In genomic region chr8:54331883-54332282, GRCm38 (mm10) we compare ENCODE assay signal across 19 mouse cellular contexts.
A peak's percentile ranks its signal among the peaks of the same experiment; 100 is the strongest.
DNase-seq lines count a peak whose midpoint lies in the region; TF ChIP-seq lines count a peak whose summit lies in the region.
"Had no signal": no experiment of that assay in that cellular context is flagged by ENCODE, and none has a peak within 500 bp of the region (broad histone marks: within the 10 kb centered on the region; RNA-seq: fewer than 3 reads in every experiment).

No protein-coding gene starts in this region.

- no peak overlapping the region for H3K9ac ChIP-seq in heart, adult 2 months (ENCODE audit: low read depth, low read length)
- H3K9ac ChIP-seq: embryonic facial prominence, embryonic 15.5 days; heart, embryonic 13.5 days; hindbrain, embryonic 12.5 days had no signal

- no peaks in the 10 kb centered on the region for H3K27me3 ChIP-seq in heart, adult 2 months (ENCODE audit: control insufficient read depth, insufficient read depth, low read length)
- H3K27me3 ChIP-seq: embryonic facial prominence, embryonic 15.5 days; heart, embryonic 13.5 days; hindbrain, embryonic 12.5 days had no signal

- H3K36me3 ChIP-seq in heart, adult 2 months (ENCODE audit: control insufficient read depth, insufficient read depth, low read length), result no peaks in the 10 kb centered on the region
- H3K36me3 ChIP-seq: embryonic facial prominence, embryonic 15.5 days; G1E; heart, embryonic 13.5 days; hindbrain, embryonic 12.5 days had no signal

- 36% methylated on average over 1 of the region's 1 CpGs for WGBS in heart, adult 2 months

- no peak for DNase-seq in heart, adult 2 months
- no peak for DNase-seq in heart, postnatal 4 days
- no peak for DNase-seq in layer of hippocampus, adult 2 months (ENCODE audit: low spot score in 2 of 2)
- no peak for DNase-seq in layer of hippocampus, postnatal 25 days (ENCODE audit: extremely low spot score in 1 of 2, low spot score in 1 of 2)
- peak; percentile 45 for DNase-seq in 3T3-L1 (ENCODE audit: low read depth, low spot score)
- peak; percentile 11 for DNase-seq in brain, adult 2 months (ENCODE audit: low read depth, low spot score)
- no peak for DNase-seq in thymus, postnatal 25 days
- DNase-seq: adrenal gland, postnatal 10 days; B cell, adult 2 months; cerebellum, adult 11-12 months; cerebellum, adult 9-11 months; cerebellum, postnatal 36 days; gastrocnemius, postnatal 25 days; heart, postnatal 36 days had no signal

- H3K4me3 ChIP-seq in heart, adult 2 months, result no peak overlapping the region
- H3K4me3 ChIP-seq in layer of hippocampus, adult 2 months, result no peak overlapping the region
- H3K4me3 ChIP-seq: embryonic facial prominence, embryonic 15.5 days; erythroblast, embryonic 14.5 days; heart, embryonic 13.5 days; hindbrain, embryonic 12.5 days had no signal

- no peaks in the 10 kb centered on the region for H3K4me1 ChIP-seq in heart, adult 2 months (ENCODE audit: control insufficient read depth, insufficient read depth, low read length)
- H3K4me1 ChIP-seq: embryonic facial prominence, embryonic 15.5 days; heart, embryonic 13.5 days; hindbrain, embryonic 12.5 days had no signal

- H3K79me2 ChIP-seq in heart, adult 2 months (replicated peaks; ENCODE audit: control insufficient read depth, insufficient read depth, low read length), result no peaks in the 10 kb centered on the region

- no peak overlapping the region for H3K27ac ChIP-seq in heart, adult 2 months
- no peak overlapping the region for H3K27ac ChIP-seq in layer of hippocampus, adult 2 months
- H3K27ac ChIP-seq: embryonic facial prominence, embryonic 15.5 days; heart, embryonic 13.5 days; hindbrain, embryonic 12.5 days had no signal

- intact Hi-C loops in heart, adult 2 months (cut with DNase I), result no loop called here

- no peak for TF ChIP-seq POLR2A in heart, adult 2 months (IDR thresholded peaks at IDR 0.05; ENCODE audit: insufficient read depth, low read depth, low read length)

- no peak for TF ChIP-seq EP300 in heart, adult 2 months (IDR thresholded peaks at IDR 0.05; ENCODE audit: insufficient read depth, low read depth, low read length)

- peak; percentile 37; the same call in 1 of the 2 replicates for TF ChIP-seq CTCF in heart, adult 2 months (IDR thresholded peaks at IDR 0.05)
- peak; percentile 59 for TF ChIP-seq CTCF in layer of hippocampus, adult 2 months (conservative IDR thresholded peaks at IDR 0.05)

Comparison
In these comparisons a context has a peak if more than half of its experiments do, and no peak if none do; other contexts are left out.
1. DNase-seq: peak in 3T3-L1 (single experiment) and brain, adult 2 months (single experiment); none in heart, adult 2 months (0 of 2), heart, postnatal 4 days (single experiment), layer of hippocampus, adult 2 months (0 of 2), layer of hippocampus, postnatal 25 days (0 of 2) and thymus, postnatal 25 days (single experiment).